Mouse (Mus musculus) lung, embryonic 15.5 days (tissue): ENCODE measurements around the gene Pop5. TPM values are rescaled to one million over a fixed set of nuclear protein-coding genes. Genes with fewer than 3 reads are reported as not detected.

ENCODE experiments used
- ATAC-seq: fragments of 200-750 bp; cut with Nextera tagmentation; 2 replicates; pipeline ENCODE4 v1.8.0; 2017; ENCODE audit warnings: moderate number of reproducible peaks, borderline replicate concordance; ENCODE audit not compliant: low FRiP score, low TSS enrichment; ENCODE audit errors: extremely low read depth
- H3K27ac ChIP-seq: fragments of 300-500 bp; sonication (generic); 2 replicates; pipeline ENCODE4 v1.5.1; 2015; ENCODE audit warnings: moderate library complexity, mild to moderate bottlenecking, inconsistent platforms
- H3K27me3 ChIP-seq: fragments of 300-500 bp; sonication (generic); 2 replicates; pipeline ENCODE4 v1.6.1; 2015; ENCODE audit warnings: inconsistent platforms
- H3K36me3 ChIP-seq: fragments of 300-500 bp; sonication (generic); 2 replicates; pipeline ENCODE4 v1.6.1; 2015; ENCODE audit warnings: inconsistent platforms
- H3K4me1 ChIP-seq: fragments of 300-500 bp; sonication (generic); 2 replicates; pipeline ENCODE4 v1.6.1; 2015; ENCODE audit warnings: inconsistent platforms
- H3K4me2 ChIP-seq: fragments of 300-500 bp; sonication (generic); 2 replicates; pipeline ENCODE4 v1.6.1; 2015; ENCODE audit warnings: inconsistent platforms, mild to moderate bottlenecking, moderate library complexity
- H3K4me3 ChIP-seq: fragments of 300-500 bp; sonication (generic); 2 replicates; pipeline ENCODE4 v1.5.1; 2015; ENCODE audit warnings: mild to moderate bottlenecking, inconsistent platforms
- H3K9ac ChIP-seq: fragments of 300-500 bp; sonication (generic); 2 replicates; pipeline ENCODE4 v1.6.1; 2015; ENCODE audit warnings: inconsistent platforms
- H3K9me3 ChIP-seq: fragments of 300-500 bp; sonication (generic); 2 replicates; pipeline ENCODE4 v1.6.1; 2016; ENCODE audit warnings: inconsistent platforms
- WGBS: fragments of 180-500 bp; shearing (Covaris S2); methylation state at CpG from one replicate; pipeline ENCODE4 v1.1.7; 2015; 5-methylcytosine and 5-hydroxymethylcytosine counted together
- polyA plus RNA-seq: library from polyadenylated mRNA; unstranded; fragments of >200 nt; fragmentation: Nextera tagmentation; extraction: Ambion mirVana; gene quantifications from 2 replicates; pipeline ENCODE4 v1.2.1, GENCODE M21; 2015

Gene Pop5
- polyA plus RNA-seq, 1 experiment from 2014 or later, result 112 TPM

GRCm38 (mm10) chr5:115220931-115221640, 14.6 kb upstream of the Pop5 start:
- no peak overlapping the region for H3K9ac ChIP-seq
- no peaks in the 10 kb centered on the region; the same call in 1 of the 2 replicates for H3K9me3 ChIP-seq
- no peak overlapping the region for H3K27ac ChIP-seq
- H3K4me3 ChIP-seq, result no peak overlapping the region
- no peaks in the 10 kb centered on the region for H3K36me3 ChIP-seq
- 38% methylated on average over 13 of the region's 13 CpGs for WGBS
- no peaks in the 10 kb centered on the region for H3K4me1 ChIP-seq
- H3K4me2 ChIP-seq, result no peak overlapping the region
- peaks cover 9% of the 10 kb centered on the region for H3K27me3 ChIP-seq
- no peak for ATAC-seq

GRCm38 (mm10) chr5:115222485-115222884, 13.2 kb upstream of the Pop5 start:
- Histone ChIP-seq H3K4me1 (no peaks in the 10 kb centered on the region), H3K9me3 (no peaks in the 10 kb centered on the region; the same call in 1 of the 2 replicates), H3K27me3 (0 out of 2 replicates have a peak, but pooled peaks cover 3% of the 10 kb centered on the region), H3K27ac (no peak overlapping the region), H3K4me3 (no peak overlapping the region), H3K4me2 (no peak overlapping the region), H3K9ac (no peak overlapping the region), H3K36me3 (no peaks in the 10 kb centered on the region)
- ATAC-seq, result no peak
- 76% methylated on average over 3 of the region's 3 CpGs for WGBS

- no peak overlapping the region for H3K4me3 ChIP-seq
- no peak for ATAC-seq
- no peak overlapping the region for H3K27ac ChIP-seq
- peak overlapping the region; percentile 12; the same call in 1 of the 2 replicates for H3K4me2 ChIP-seq
- H3K9ac ChIP-seq, result no peak overlapping the region
- peaks cover 7% of the 10 kb centered on the region for H3K4me1 ChIP-seq
- H3K9me3 ChIP-seq, result no peaks in the 10 kb centered on the region
- 49% methylated on average over 15 of the region's 15 CpGs for WGBS
- peaks cover 17% of the 10 kb centered on the region for H3K27me3 ChIP-seq
- no peaks in the 10 kb centered on the region for H3K36me3 ChIP-seq
Measured at GRCm38 (mm10) chr5:115230830-115231551, 4.6 kb upstream of the Pop5 start.

GRCm38 (mm10) chr5:115231552-115232120, 4.0 kb upstream of the Pop5 start:
- H3K36me3 ChIP-seq, result no peaks in the 10 kb centered on the region
- ATAC-seq, result no peak
- H3K9ac ChIP-seq, result no peak overlapping the region
- 43% methylated on average over 16 of the region's 16 CpGs for WGBS
- H3K4me1 ChIP-seq, result peaks cover 7% of the 10 kb centered on the region
- no peak overlapping the region for H3K4me3 ChIP-seq
- peaks cover 17% of the 10 kb centered on the region for H3K27me3 ChIP-seq
- H3K27ac ChIP-seq, result no peak overlapping the region
- H3K9me3 ChIP-seq, result no peaks in the 10 kb centered on the region
- peak overlapping the region; percentile 12; the same call in 1 of the 2 replicates for H3K4me2 ChIP-seq

- WGBS, result 47% methylated on average over 6 of the region's 6 CpGs
- Histone ChIP-seq H3K4me3 (no peak overlapping the region), H3K9ac (no peak overlapping the region), H3K27ac (no peak overlapping the region), H3K36me3 (no peaks in the 10 kb centered on the region), H3K4me2 (no peak overlapping the region), H3K4me1 (peaks cover 9% of the 10 kb centered on the region), H3K27me3 (peaks cover 17% of the 10 kb centered on the region), H3K9me3 (no peaks in the 10 kb centered on the region)
- no peak for ATAC-seq
Measured at GRCm38 (mm10) chr5:115232516-115232915, 3.1 kb upstream of the Pop5 start.

GRCm38 (mm10) chr5:115233031-115233780, 2.4 kb upstream of the Pop5 start:
- Histone ChIP-seq H3K27ac (no peak overlapping the region), H3K36me3 (no peaks in the 10 kb centered on the region), H3K4me1 (peaks cover 9% of the 10 kb centered on the region), H3K27me3 (peaks cover 17% of the 10 kb centered on the region), H3K9me3 (no peaks in the 10 kb centered on the region), H3K4me3 (no peak overlapping the region), H3K4me2 (no peak overlapping the region), H3K9ac (no peak overlapping the region)
- no peak for ATAC-seq
- 81% methylated on average over 14 of the region's 14 CpGs for WGBS

GRCm38 (mm10) chr5:115234519-115234918, 1.1 kb upstream of the Pop5 start:
- Histone ChIP-seq H3K36me3 (no peaks in the 10 kb centered on the region), H3K9ac (no peak overlapping the region), H3K4me3 (no peak overlapping the region), H3K4me2 (peak overlapping the region; percentile 99; the same call in 1 of the 2 replicates), H3K27ac (no peak overlapping the region), H3K27me3 (peaks cover 17% of the 10 kb centered on the region), H3K4me1 (peaks cover 18% of the 10 kb centered on the region), H3K9me3 (no peaks in the 10 kb centered on the region)
- WGBS, result 68% methylated on average over 6 of the region's 6 CpGs
- no peak for ATAC-seq

GRCm38 (mm10) chr5:115235323-115235771, 289 bp upstream of the Pop5 start:
- peak overlapping the region; percentile 99 for H3K4me2 ChIP-seq
- no peak overlapping the region for H3K27ac ChIP-seq
- peak; percentile 47; the same call in 1 of the 2 replicates for ATAC-seq
- peaks cover 17% of the 10 kb centered on the region for H3K27me3 ChIP-seq
- peaks cover 18% of the 10 kb centered on the region for H3K4me1 ChIP-seq
- H3K36me3 ChIP-seq, result peaks cover 6% of the 10 kb centered on the region; the same call in 1 of the 2 replicates
- peak overlapping the region; percentile 61 for H3K4me3 ChIP-seq
- peak overlapping the region; percentile 63 for H3K9ac ChIP-seq
- 1% methylated on average over 45 of the region's 45 CpGs for WGBS
- no peaks in the 10 kb centered on the region for H3K9me3 ChIP-seq

- H3K9me3 ChIP-seq, result no peaks in the 10 kb centered on the region
- ATAC-seq, result peak; percentile 85
- H3K27me3 ChIP-seq, result peaks cover 17% of the 10 kb centered on the region
- peak overlapping the region; percentile 70; the same call in 1 of the 2 replicates for H3K27ac ChIP-seq
- H3K9ac ChIP-seq, result peak overlapping the region; percentile 61
- H3K4me2 ChIP-seq, result peak overlapping the region; percentile 84
- under 1% methylated on average over 88 of the region's 88 CpGs for WGBS
- H3K4me3 ChIP-seq, result peak overlapping the region; percentile 78
- H3K4me1 ChIP-seq, result peaks cover 18% of the 10 kb centered on the region
- peaks cover 32% of the 10 kb centered on the region for H3K36me3 ChIP-seq
Measured at GRCm38 (mm10) chr5:115237803-115238728, 2.4 kb downstream of the Pop5 start.

GRCm38 (mm10) chr5:115238729-115239195, 3.1 kb downstream of the Pop5 start:
- H3K36me3 ChIP-seq, result peaks cover 39% of the 10 kb centered on the region
- no peaks in the 10 kb centered on the region for H3K9me3 ChIP-seq
- H3K27ac ChIP-seq, result no peak overlapping the region
- WGBS, result 8% methylated on average over 11 of the region's 11 CpGs
- peak overlapping the region; percentile 61; the same call in 1 of the 2 replicates for H3K9ac ChIP-seq
- peak overlapping the region; percentile 84 for H3K4me2 ChIP-seq
- ATAC-seq, result no peak
- peak overlapping the region; percentile 78 for H3K4me3 ChIP-seq
- peaks cover 18% of the 10 kb centered on the region for H3K4me1 ChIP-seq
- peaks cover 14% of the 10 kb centered on the region for H3K27me3 ChIP-seq
